Mouse (Mus musculus): ENCODE data around the gene Gucy2c.

Gucy2c gene

GRCm38 (mm10) chr6:136742352-136743118, 39.0 kb downstream of the Gucy2c start:
- peak; percentile 85 to 94 for DNase-seq (ENCODE audit: low read depth in 2 of 2, low spot score in 2 of 2)

GRCm38 (mm10) chr6:136741281-136741680, 40.3 kb downstream of the Gucy2c start:
- no peak for DNase-seq (ENCODE audit: low read depth in 2 of 2, low spot score in 2 of 2)

- DNase-seq (ENCODE audit: low read depth in 2 of 2, low spot score in 2 of 2) = peak; percentile 50 to 63
Observed at GRCm38 (mm10) chr6:136735766-136736165, 45.8 kb downstream of the Gucy2c start.

GRCm38 (mm10) chr6:136728144-136728543, 53.4 kb downstream of the Gucy2c start:
- no peak for DNase-seq (ENCODE audit: low read depth in 2 of 2, low spot score in 2 of 2)

- no peak for DNase-seq (ENCODE audit: low read depth in 2 of 2, low spot score in 2 of 2)
Observed at GRCm38 (mm10) chr6:136723171-136723570, 58.4 kb downstream of the Gucy2c start.

- no peak for DNase-seq (ENCODE audit: low read depth in 2 of 2, low spot score in 2 of 2)
Observed at GRCm38 (mm10) chr6:136722565-136722964, 59.0 kb downstream of the Gucy2c start.

GRCm38 (mm10) chr6:136721925-136722324, 59.6 kb downstream of the Gucy2c start:
- DNase-seq (ENCODE audit: low read depth in 2 of 2, low spot score in 2 of 2) = peak; percentile 20 to 54

GRCm38 (mm10) chr6:136720436-136720835, 61.1 kb downstream of the Gucy2c start:
- DNase-seq (ENCODE audit: low read depth in 2 of 2, low spot score in 2 of 2) = no peak

- no peak for DNase-seq (ENCODE audit: low read depth in 2 of 2, low spot score in 2 of 2)
Observed at GRCm38 (mm10) chr6:136715881-136716431, 65.6 kb downstream of the Gucy2c start.

GRCm38 (mm10) chr6:136714097-136714496, 67.5 kb downstream of the Gucy2c start:
- no peak for DNase-seq (ENCODE audit: low read depth in 2 of 2, low spot score in 2 of 2)

GRCm38 (mm10) chr6:136710408-136710807, 71.2 kb downstream of the Gucy2c start:
- no peak for DNase-seq (ENCODE audit: low read depth in 2 of 2, low spot score in 2 of 2)

- DNase-seq (ENCODE audit: low read depth in 2 of 2, low spot score in 2 of 2) = no peak
Observed at GRCm38 (mm10) chr6:136708597-136708996, 73.0 kb downstream of the Gucy2c start.

- no peak for DNase-seq (ENCODE audit: low read depth in 2 of 2, low spot score in 2 of 2)
Observed at GRCm38 (mm10) chr6:136701878-136702277, 79.7 kb downstream of the Gucy2c start.

GRCm38 (mm10) chr6:136701185-136701584, 80.4 kb downstream of the Gucy2c start:
- no peak for DNase-seq (ENCODE audit: low read depth in 2 of 2, low spot score in 2 of 2)

- DNase-seq (ENCODE audit: low read depth in 2 of 2, low spot score in 2 of 2) = peak in 1 of 2 experiments; percentile 12
Observed at GRCm38 (mm10) chr6:136691314-136691713, 90.3 kb downstream of the Gucy2c start.

GRCm38 (mm10) chr6:136690527-136690926, 91.0 kb downstream of the Gucy2c start:
- no peak for DNase-seq (ENCODE audit: low read depth in 2 of 2, low spot score in 2 of 2)

- DNase-seq (ENCODE audit: low read depth in 2 of 2, low spot score in 2 of 2) = peak; percentile 25 to 30
Observed at GRCm38 (mm10) chr6:136689790-136690413, 91.7 kb downstream of the Gucy2c start.

GRCm38 (mm10) chr6:136685433-136685832, 96.1 kb downstream of the Gucy2c start:
- no peak for DNase-seq (ENCODE audit: low read depth in 2 of 2, low spot score in 2 of 2)

- no peak for DNase-seq (ENCODE audit: low read depth in 2 of 2, low spot score in 2 of 2)
Observed at GRCm38 (mm10) chr6:136683410-136684334, 97.9 kb downstream of the Gucy2c start.

GRCm38 (mm10) chr6:136679381-136679780, 102.2 kb downstream of the Gucy2c start:
- DNase-seq (ENCODE audit: low read depth in 2 of 2, low spot score in 2 of 2) = no peak

GRCm38 (mm10) chr6:136674935-136675334, 106.6 kb downstream of the Gucy2c start:
- DNase-seq (ENCODE audit: low read depth in 2 of 2, low spot score in 2 of 2) = no peak
